Mouse (Mus musculus): ENCODE data around the gene Strn.
A peak's percentile ranks its signal among the peaks of the same experiment; 100 is the strongest.

The Strn gene

GRCm38 (mm10) chr17:78737096-78737495 is at the start of gene Strn:
Strn (minus strand) TSS chr17:78737196.
- no peak for DNase-seq (ENCODE audit: low spot score in 2 of 2)

DNA sequence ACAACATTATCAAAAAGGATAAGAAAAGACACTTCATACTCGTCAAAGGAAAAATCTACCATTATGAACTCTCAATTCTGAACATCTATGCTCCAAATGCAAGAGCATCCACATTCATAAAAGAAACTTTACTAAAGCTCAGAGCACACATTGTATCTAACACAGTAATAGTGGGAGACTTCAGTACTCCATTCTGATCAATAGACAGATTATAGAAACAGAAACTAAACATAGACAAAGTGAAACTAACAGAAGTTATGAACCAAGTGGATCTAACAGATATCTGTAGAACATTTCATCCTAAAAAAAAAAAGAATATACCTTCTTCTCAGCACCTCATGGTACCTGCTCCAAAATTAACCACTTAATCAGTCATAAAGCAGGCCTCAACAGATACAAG is 41.8 kb upstream of the Strn start:
- no peak for DNase-seq (ENCODE audit: low spot score in 2 of 2)

GRCm38 (mm10) chr17:78772317-78772716 is 35.3 kb upstream of the Strn start:
- no peak for DNase-seq (ENCODE audit: low spot score in 2 of 2)

DNA sequence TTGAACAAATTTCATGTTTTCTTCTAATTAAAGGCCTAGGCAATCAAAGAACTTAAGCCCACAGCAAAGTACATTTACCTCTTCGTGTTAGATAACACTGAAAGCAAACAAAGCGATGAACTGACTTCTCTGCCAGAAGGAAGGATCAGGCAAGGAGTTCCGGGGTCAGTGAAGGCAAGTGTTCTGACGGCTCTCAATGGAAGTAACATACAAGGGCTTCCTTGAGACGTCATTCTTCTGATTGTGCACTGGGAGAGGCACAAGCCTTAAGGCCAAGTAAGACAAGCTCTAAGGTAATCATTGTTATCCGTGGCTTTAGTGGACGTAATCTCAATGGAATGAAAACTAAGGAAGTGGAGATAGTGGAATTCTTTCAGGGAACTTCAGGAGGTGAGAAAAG is 33.9 kb upstream of the Strn start:
- no peak for DNase-seq (ENCODE audit: low spot score in 2 of 2)

GRCm38 (mm10) chr17:78769341-78769740 is 32.3 kb upstream of the Strn start:
- no peak for DNase-seq (ENCODE audit: low spot score in 2 of 2)

DNA sequence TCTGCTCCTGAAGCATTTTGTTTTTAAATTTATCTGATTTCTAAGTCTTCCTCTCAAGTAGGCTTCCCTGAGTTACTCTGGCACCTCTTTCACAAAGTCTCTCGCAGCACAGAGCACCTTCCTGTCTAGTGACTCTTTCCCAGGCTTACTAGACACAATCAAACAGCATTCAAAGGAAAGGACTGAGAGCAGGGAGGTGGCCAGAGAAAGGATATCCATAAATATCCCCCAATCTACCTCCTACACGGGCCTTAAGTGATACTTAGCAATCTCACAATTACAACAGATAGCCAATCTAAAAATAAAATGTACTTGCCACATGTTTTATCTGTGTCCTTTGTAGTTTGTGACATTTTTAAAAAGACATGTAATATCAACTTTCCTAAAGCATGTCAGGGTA is 31.9 kb upstream of the Strn start:
- no peak for DNase-seq (ENCODE audit: low spot score in 2 of 2)

- DNase-seq (ENCODE audit: low spot score in 2 of 2), result no peak
Measured at GRCm38 (mm10) chr17:78767546-78767945, 30.6 kb upstream of the Strn start.

DNA sequence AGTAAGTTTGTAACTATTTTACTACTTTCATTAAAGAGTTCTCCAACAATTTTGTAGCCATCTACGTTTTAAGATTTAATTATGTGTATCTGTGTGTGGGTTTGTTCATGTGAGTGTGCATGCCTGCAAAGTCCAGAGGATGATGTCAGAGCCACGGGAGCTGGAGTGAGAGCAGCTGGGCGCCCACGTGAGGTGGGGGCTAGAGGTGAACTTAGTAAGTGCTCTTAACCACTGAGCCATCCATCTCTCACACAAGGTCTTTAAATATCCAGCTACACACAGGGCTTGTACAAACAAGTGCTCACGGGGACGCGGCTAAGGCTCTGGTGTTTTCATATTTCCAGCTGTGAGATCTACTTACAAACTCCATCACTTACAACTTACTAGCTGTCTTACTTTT is 29.1 kb upstream of the Strn start:
- DNase-seq (ENCODE audit: low spot score in 2 of 2), result no peak

GRCm38 (mm10) chr17:78763272-78763671 is 26.3 kb upstream of the Strn start:
- DNase-seq (ENCODE audit: low spot score in 2 of 2), result no peak

- DNase-seq (ENCODE audit: low spot score in 2 of 2), result no peak
Measured at GRCm38 (mm10) chr17:78752938-78753655, 16.1 kb upstream of the Strn start.

- DNase-seq (ENCODE audit: low spot score in 2 of 2), result no peak
Measured at GRCm38 (mm10) chr17:78752064-78752463, 15.1 kb upstream of the Strn start.

- DNase-seq (ENCODE audit: low spot score in 2 of 2), result no peak
Measured at GRCm38 (mm10) chr17:78748440-78748839, 11.4 kb upstream of the Strn start.

DNA sequence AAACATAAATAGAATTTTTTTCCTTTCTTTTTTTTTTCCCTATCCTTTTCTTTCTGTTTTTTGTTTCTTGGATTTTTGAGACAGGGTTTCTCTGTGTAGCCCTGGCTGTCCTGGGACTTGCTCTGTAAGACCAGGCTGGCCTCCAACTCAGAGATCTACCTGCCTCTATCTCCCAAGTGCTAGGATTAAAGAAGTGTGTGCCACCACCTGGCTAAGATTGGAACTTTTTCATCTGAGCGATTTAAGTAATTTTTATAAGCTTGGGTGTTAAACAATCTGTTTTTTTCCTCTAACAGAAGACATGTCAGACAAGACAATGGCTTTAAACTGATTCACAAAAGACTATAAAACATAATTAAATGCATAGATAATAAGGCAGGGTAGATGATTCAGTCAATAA is 1.4 kb upstream of the Strn start:
- no peak for DNase-seq (ENCODE audit: low spot score in 2 of 2)

DNA sequence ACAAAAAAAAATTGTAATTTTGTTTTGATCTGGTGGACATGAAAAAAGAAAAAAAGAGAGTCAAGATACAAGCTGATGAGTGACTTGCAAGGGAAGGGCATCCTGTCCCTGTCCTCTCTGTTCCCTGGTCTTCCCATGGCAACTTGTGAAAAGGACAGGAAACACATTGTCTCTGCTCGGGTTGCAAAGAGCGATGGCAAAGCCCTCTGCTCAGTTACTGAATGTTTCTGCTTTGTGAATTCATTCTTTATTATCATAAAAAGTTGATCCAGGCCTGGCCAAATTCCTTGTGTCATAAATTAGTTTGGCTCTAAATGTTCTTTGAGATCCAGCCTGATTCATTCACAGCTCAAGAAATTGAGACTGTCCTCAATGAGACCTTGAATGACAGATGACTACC is 775 bp upstream of the Strn start:
- DNase-seq (ENCODE audit: low spot score in 2 of 2), result no peak

- DNase-seq (ENCODE audit: low spot score in 2 of 2), result peak; percentile 100
Measured at GRCm38 (mm10) chr17:78736473-78736988, 465 bp downstream of the Strn start.

DNA sequence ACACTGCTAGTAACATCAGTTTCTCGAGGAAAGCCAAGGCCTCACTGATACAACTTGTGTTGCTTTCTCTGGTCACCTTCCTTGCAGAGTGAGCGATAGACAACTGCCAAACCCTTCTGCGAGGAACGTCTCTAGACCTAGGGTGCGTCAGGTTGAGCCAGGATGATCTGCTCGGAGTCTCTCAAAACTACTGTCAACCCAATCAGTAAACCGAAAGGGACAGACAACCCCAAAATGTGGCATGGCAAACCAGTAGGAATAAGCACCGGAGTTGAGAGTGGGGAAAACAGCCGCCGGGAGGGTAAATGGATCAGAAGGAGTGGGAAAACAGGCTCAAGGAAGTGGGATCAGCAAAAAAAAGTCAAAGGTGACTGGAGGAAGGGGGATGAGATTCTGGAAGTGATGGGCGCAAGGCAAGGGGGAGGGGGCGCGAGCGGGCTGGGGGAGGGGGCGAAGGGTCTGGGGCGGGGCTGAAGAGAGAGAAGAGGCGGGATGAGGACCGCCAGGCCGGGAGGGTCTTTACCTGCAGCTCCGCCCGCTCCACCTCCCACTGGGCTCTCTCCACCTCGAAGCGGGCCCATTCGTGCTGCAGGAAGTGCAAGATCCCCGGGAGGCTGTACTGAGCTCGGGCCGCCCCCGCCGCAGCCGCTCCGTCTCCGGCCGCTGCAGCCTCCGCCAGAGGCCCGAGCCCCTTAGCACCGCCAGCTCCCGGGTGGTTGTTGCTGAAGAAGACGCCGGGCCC is 1.1 kb downstream of the Strn start:
- DNase-seq (ENCODE audit: low spot score in 2 of 2), result peak; percentile 14 to 32

GRCm38 (mm10) chr17:78734806-78735205 is 2.2 kb downstream of the Strn start:
- no peak for DNase-seq (ENCODE audit: low spot score in 2 of 2)

DNA sequence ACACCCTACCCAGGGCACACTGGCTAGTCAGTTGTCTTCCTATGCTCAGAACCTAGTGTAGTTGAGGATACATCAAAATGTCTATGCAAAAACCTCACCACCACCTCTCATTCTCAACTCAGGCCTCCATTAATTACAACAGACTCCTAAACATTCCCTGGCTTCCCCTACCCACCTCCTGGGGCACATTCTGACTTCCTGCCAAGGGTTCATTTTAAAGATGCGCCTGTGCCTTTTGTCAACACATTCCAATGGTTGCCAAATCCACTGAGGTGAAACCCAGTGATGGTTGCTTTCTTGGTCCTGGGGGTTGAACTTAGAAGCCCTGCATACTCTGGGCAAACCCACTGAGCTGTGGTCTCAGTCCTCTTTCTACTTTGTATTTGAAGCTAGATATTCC is 4.9 kb downstream of the Strn start:
- DNase-seq (ENCODE audit: low spot score in 2 of 2), result no peak

GRCm38 (mm10) chr17:78726746-78727449 is 10.1 kb downstream of the Strn start:
- no peak for DNase-seq (ENCODE audit: low spot score in 2 of 2)

DNA sequence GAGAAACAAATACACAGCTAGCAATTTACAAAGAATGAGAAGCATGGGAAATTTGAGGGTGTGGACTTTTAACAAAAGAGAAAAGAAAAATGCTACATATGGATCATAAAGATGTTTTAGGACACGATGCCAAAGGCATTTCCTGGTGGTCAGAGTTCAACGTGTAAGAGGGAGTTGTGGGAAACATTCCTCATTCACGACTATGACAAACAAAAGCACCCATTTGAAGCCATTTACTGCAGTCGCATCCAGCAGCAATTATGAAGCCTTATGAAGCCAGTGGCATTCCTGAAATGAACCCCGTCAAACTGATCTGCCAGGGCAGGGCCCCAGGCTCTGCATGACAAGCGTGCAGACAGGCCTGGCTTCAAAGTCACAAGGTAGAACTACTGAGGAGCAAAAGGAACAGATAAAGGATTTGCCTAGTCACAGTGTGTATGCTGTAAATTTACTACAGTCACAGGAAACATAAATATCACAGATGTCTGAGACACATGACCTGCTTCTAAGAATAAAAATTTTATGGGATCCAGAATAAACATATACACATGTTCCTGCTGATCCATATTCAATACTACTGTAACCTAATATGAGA is 12.4 kb downstream of the Strn start:
- no peak for DNase-seq (ENCODE audit: low spot score in 2 of 2)

DNA sequence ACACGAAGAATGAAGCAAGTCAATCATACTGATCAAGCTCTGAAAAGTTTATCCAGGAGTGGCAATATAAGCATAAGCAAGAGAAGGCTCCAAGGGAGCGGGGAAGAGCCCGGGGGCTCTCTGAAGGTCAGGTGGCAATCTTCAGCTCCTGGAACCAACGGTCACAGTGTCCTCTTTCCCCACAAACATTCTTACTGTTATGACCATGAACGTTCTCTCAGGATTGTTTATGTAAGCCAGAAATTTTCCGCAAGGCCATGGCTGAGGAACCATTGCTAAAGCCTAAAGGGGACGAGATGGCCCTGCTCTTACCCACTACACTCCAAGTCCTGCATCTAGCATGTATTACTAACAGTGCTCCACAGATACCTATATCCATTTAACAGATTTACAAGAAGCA is 15.3 kb downstream of the Strn start:
- DNase-seq (ENCODE audit: low spot score in 2 of 2), result no peak

GRCm38 (mm10) chr17:78719086-78719485 is 17.9 kb downstream of the Strn start:
- no peak for DNase-seq (ENCODE audit: low spot score in 2 of 2)
